Mouse (Mus musculus) hindbrain, embryonic 11.5 days (tissue): Measurements from ENCODE around the gene Tdgf1. TPM values are rescaled to one million over a fixed set of nuclear protein-coding genes. Genes with fewer than 3 reads are reported as not detected.

Experiments
- ATAC-seq: fragments of 200-750 bp; cut with Nextera tagmentation; 2 replicates; pipeline ENCODE4 v1.8.0; 2017; ENCODE audit warnings: mild to moderate bottlenecking, moderate TSS enrichment, moderate library complexity; ENCODE audit not compliant: low FRiP score
- DNase-seq: peaks from one replicate; pipeline ENCODE4 v3.0.0-alpha.2; 2015; ENCODE audit warnings: low spot score
- H3K27ac ChIP-seq: fragments of 300-500 bp; sonication (generic); 2 replicates; pipeline ENCODE4 v1.5.1; 2014; ENCODE audit warnings: mild to moderate bottlenecking, low read depth, low read length
- H3K27me3 ChIP-seq: fragments of 300-500 bp; sonication (generic); 2 replicates; pipeline ENCODE4 v1.6.1; 2014; ENCODE audit warnings: mild to moderate bottlenecking, low read length, moderate library complexity, mixed read lengths; ENCODE audit not compliant: control insufficient read depth, insufficient read depth
- H3K36me3 ChIP-seq: fragments of 300-500 bp; sonication (generic); 2 replicates; pipeline ENCODE4 v1.6.1; 2014; ENCODE audit warnings: mild to moderate bottlenecking, low read length, moderate library complexity, mixed read lengths; ENCODE audit not compliant: control insufficient read depth, insufficient read depth
- H3K4me1 ChIP-seq: fragments of 300-500 bp; sonication (generic); replicated peaks from 2 replicates; pipeline ENCODE4 v1.6.1; 2014; ENCODE audit warnings: low read length, mixed read lengths; ENCODE audit not compliant: control insufficient read depth, insufficient read depth
- H3K4me2 ChIP-seq: fragments of 300-500 bp; sonication (generic); replicated peaks from 2 replicates; pipeline ENCODE4 v1.6.1; 2014; ENCODE audit warnings: mild to moderate bottlenecking, low read depth, low read length
- H3K4me3 ChIP-seq: fragments of 300-500 bp; sonication (generic); 2 replicates; pipeline ENCODE4 v1.5.1; 2014; ENCODE audit warnings: low read depth, low read length
- H3K9ac ChIP-seq: fragments of 300-500 bp; sonication (generic); 2 replicates; pipeline ENCODE4 v1.6.1; 2014; ENCODE audit warnings: low read depth, low read length
- H3K9me3 ChIP-seq: fragments of 300-500 bp; sonication (generic); 2 replicates; pipeline ENCODE4 v1.6.1; 2016; ENCODE audit warnings: low read length; ENCODE audit not compliant: control insufficient read depth
- WGBS: fragments of 180-500 bp; shearing (Covaris S2); extraction: QIAGEN DNeasy Blood & Tissue Kit; methylation state at CpG from one replicate; pipeline ENCODE4 v1.1.7; 2014; 5-methylcytosine and 5-hydroxymethylcytosine counted together
- polyA plus RNA-seq: library from polyadenylated mRNA; unstranded; fragments of >200 nt; fragmentation: Nextera tagmentation; extraction: Ambion mirVana; gene quantifications from 2 replicates; pipeline ENCODE4 v1.2.1, GENCODE M21; 2014

Tdgf1 gene
- polyA plus RNA-seq, 1 experiment from 2014 or later: not detected

GRCm38 (mm10) chr9:110914631-110915236 is 31.2 kb downstream of the Tdgf1 start:
- Histone ChIP-seq H3K27ac (no peak overlapping the region), H3K4me1 (no peaks in the 10 kb centered on the region)
- DNase-seq: no peak

GRCm38 (mm10) chr9:110909371-110909967 is 36.5 kb downstream of the Tdgf1 start:
- ATAC-seq: no peak
- Histone ChIP-seq H3K36me3 (no peaks in the 10 kb centered on the region), H3K27ac (no peak overlapping the region), H3K4me2 (no peak overlapping the region), H3K27me3 (no peaks in the 10 kb centered on the region), H3K4me1 (no peaks in the 10 kb centered on the region), H3K4me3 (no peak overlapping the region), H3K9me3 (no peaks in the 10 kb centered on the region), H3K9ac (no peak overlapping the region)
- no peak for DNase-seq
- 85% methylated on average over 6 of the region's 6 CpGs for WGBS

More at GRCm38 (mm10) chr9:110914631-110915236, 31.2 kb downstream of the Tdgf1 start:
- WGBS: 60% methylated on average over 21 of the region's 21 CpGs
- H3K36me3 ChIP-seq: no peaks in the 10 kb centered on the region
- H3K27me3 ChIP-seq: no peaks in the 10 kb centered on the region
- H3K4me3 ChIP-seq: no peak overlapping the region
- H3K9ac ChIP-seq: no peak overlapping the region
- no peak overlapping the region for H3K4me2 ChIP-seq
- no peaks in the 10 kb centered on the region for H3K9me3 ChIP-seq
- ATAC-seq: no peak

- WGBS: 96% methylated on average over 3 of the region's 3 CpGs
- ATAC-seq: no peak
- Histone ChIP-seq H3K36me3 (no peaks in the 10 kb centered on the region), H3K9ac (no peak overlapping the region), H3K4me1 (no peaks in the 10 kb centered on the region), H3K4me3 (no peak overlapping the region), H3K9me3 (no peaks in the 10 kb centered on the region), H3K27ac (no peak overlapping the region), H3K27me3 (no peaks in the 10 kb centered on the region), H3K4me2 (no peak overlapping the region)
- DNase-seq: no peak
These were observed 37.3 kb downstream of the Tdgf1 start for GRCm38 (mm10) chr9:110908631-110909016.

DNA sequence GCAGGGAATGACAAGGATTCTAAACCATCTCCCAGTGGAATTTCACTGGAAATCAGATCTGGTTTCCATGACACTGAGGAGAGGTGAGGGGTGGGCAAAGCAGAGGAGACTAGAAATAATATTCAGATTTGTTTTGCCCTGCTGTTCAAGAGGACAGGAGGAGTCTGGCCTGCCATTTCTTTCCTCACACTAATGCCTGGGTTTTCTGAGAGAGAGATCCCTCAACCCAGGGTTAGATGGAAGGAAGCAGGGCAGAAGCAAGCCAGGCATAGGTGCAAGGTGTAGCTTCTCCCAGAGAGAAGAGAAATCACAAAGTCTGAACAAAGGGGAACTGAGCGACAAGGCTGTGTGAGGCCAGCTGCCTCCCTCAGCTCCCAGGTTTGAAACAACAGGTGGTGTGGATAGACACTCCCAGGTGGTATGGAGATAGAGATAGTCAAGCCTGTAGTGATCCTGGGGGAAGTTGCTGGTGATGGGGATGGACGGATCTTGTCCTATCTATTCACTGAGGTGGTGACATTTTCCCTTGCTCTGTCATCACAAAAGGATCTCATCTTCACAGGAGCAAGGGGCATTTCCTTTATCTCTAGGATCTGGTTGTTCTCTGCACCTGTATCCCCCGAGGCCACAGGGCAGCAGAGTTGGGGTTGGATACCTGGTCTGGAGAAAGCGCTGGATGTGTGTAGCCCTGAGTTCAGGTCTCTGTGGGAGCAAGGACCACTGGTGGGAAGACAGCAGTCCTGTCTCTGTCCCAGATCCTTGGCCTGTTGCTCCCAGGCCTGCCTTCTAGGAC is 37.9 kb downstream of the Tdgf1 start:
- DNase-seq (no peak), ATAC-seq (no peak)
- WGBS: 91% methylated on average over 4 of the region's 4 CpGs

GRCm38 (mm10) chr9:110907201-110907837 is 38.6 kb downstream of the Tdgf1 start:
- no peaks in the 10 kb centered on the region for H3K4me1 ChIP-seq
- DNase-seq: no peak
- H3K27ac ChIP-seq: no peak overlapping the region
- WGBS: 95% methylated on average over 11 of the region's 11 CpGs
- H3K36me3 ChIP-seq: no peaks in the 10 kb centered on the region
- H3K27me3 ChIP-seq: no peaks in the 10 kb centered on the region
- no peak overlapping the region for H3K4me2 ChIP-seq
- no peak overlapping the region for H3K4me3 ChIP-seq
- no peak for ATAC-seq
- no peak overlapping the region for H3K9ac ChIP-seq
- H3K9me3 ChIP-seq: no peaks in the 10 kb centered on the region

More for the DNA sequence above, 37.9 kb downstream of the Tdgf1 start:
- H3K9ac ChIP-seq: no peak overlapping the region
- H3K9me3 ChIP-seq: no peaks in the 10 kb centered on the region
- no peaks in the 10 kb centered on the region for H3K36me3 ChIP-seq
- no peaks in the 10 kb centered on the region for H3K4me1 ChIP-seq
- H3K27ac ChIP-seq: no peak overlapping the region
- no peaks in the 10 kb centered on the region for H3K27me3 ChIP-seq
- no peak overlapping the region for H3K4me2 ChIP-seq
- no peak overlapping the region for H3K4me3 ChIP-seq

- no peak overlapping the region for H3K27ac ChIP-seq
- H3K27me3 ChIP-seq: no peaks in the 10 kb centered on the region
- H3K4me1 ChIP-seq: no peaks in the 10 kb centered on the region
- DNase-seq (no peak), ATAC-seq (no peak)
- no peaks in the 10 kb centered on the region for H3K9me3 ChIP-seq
- no peaks in the 10 kb centered on the region for H3K36me3 ChIP-seq
- H3K4me3 ChIP-seq: no peak overlapping the region
- H3K9ac ChIP-seq: no peak overlapping the region
- 87% methylated on average over 4 of the region's 4 CpGs for WGBS
- H3K4me2 ChIP-seq: no peak overlapping the region
These were observed 43.7 kb downstream of the Tdgf1 start for GRCm38 (mm10) chr9:110902271-110902670.

GRCm38 (mm10) chr9:110901204-110901603 is 44.8 kb downstream of the Tdgf1 start:
- Histone ChIP-seq H3K36me3 (no peaks in the 10 kb centered on the region), H3K4me3 (no peak overlapping the region), H3K27ac (no peak overlapping the region), H3K27me3 (no peaks in the 10 kb centered on the region), H3K9ac (no peak overlapping the region), H3K9me3 (no peaks in the 10 kb centered on the region), H3K4me2 (no peak overlapping the region), H3K4me1 (peaks cover 3% of the 10 kb centered on the region; the same call in 1 of the 2 replicates)
- DNase-seq (no peak), ATAC-seq (no peak)
- 88% methylated on average over 6 of the region's 6 CpGs for WGBS

DNA sequence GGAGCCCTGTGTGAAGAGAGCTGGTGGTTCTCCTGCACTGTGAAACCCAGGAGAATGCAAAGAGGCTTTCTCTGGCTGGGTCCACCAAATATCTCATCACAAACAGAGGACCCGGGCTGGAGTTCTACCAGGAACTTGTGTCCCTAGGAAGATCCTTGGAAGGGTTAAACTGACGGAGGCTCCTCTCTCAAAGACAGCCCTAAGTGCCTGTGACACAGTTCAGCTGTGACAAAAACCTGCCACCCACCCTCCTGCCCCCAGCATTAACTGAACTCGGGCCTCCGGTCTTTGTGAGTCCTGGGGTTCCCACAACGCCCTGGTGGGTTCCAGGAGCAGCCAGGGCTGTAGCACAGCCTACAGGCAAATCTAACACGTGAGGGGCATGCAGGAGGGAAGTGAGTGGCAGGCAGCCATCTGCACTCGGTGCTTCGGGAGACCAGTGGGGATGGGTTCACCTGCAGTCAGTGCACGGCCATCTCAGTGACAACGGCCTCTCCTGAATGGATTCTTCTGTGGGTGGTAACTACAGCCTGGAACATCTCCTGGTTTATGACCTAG is 46.4 kb downstream of the Tdgf1 start:
- Histone ChIP-seq H3K4me3 (no peak overlapping the region), H3K9ac (no peak overlapping the region), H3K27me3 (no peaks in the 10 kb centered on the region), H3K9me3 (no peaks in the 10 kb centered on the region), H3K36me3 (no peaks in the 10 kb centered on the region), H3K27ac (no peak overlapping the region), H3K4me2 (no peak overlapping the region), H3K4me1 (peaks cover 6% of the 10 kb centered on the region; the same call in 1 of the 2 replicates)
- no peak for DNase-seq
- no peak for ATAC-seq
- 76% methylated on average over 10 of the region's 10 CpGs for WGBS
